Mouse (Mus musculus): ENCODE measurements around the gene Atg16l2. TPM values are rescaled to one million over a fixed set of nuclear protein-coding genes. Genes with fewer than 3 reads are reported as not detected.

The Atg16l2 gene
- total RNA-seq, 2 experiments from 2014 or later: 20.6 to 21.7 TPM

DNA sequence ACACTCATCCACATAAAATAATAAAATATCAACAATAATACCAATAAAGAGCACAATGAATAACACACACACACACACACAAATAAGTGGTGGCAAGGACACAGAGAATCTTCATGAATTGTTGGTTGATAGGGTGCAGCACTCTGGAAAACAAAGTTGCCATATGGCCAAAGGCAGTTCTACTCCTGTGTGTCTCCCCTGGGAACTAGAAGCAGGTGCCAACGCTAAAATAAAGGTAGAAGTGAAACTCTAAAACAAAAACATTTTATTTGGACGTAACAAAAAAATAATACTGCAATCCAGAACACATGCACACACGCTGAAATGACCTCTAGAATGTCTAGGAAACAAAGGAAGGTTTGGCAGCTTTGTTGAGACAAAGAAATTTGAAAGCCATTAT is 69.3 kb downstream of the Atg16l2 start:
- DNase-seq (ENCODE audit: low spot score in 2 of 2): no peak

DNA sequence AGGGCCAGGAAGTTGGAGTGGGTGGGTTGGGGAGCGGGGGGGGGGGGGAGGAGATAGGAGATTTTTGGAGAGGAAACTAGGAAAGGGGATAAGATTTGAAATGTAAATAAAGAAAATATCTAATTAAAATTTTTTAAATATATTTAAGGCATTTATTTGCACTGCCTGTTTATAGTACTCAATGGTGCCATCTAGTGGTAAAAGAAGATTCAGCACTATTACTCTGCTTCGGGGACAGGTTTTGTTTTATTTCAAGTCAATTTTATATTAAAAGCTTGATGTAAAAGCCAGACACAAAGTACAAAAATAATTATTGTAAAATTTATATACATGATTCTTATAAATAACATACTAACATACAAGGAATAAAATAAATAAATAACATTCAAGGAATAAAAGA is 70.6 kb downstream of the Atg16l2 start:
- DNase-seq (ENCODE audit: low spot score in 2 of 2): no peak

DNA sequence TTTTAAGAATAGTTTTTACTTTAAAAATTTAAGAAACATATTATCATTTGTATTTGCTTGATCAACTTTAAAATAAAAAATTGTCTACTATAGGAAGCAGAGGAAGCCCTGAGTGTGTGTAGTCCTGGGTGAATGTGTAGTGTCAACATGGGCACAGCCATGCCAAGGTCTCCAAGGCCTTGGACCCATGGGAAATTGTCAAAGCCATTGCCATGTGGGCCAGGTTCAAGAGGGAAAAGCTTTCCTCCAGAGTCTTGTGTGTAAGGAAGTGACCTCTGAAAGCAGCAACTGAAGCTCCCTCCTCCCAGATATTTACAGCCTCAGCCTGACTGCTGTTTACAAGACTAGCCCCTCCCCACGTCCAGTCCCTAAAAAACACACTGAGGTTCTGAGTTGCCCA is 72.7 kb downstream of the Atg16l2 start:
- DNase-seq (ENCODE audit: low spot score in 2 of 2): no peak

DNA sequence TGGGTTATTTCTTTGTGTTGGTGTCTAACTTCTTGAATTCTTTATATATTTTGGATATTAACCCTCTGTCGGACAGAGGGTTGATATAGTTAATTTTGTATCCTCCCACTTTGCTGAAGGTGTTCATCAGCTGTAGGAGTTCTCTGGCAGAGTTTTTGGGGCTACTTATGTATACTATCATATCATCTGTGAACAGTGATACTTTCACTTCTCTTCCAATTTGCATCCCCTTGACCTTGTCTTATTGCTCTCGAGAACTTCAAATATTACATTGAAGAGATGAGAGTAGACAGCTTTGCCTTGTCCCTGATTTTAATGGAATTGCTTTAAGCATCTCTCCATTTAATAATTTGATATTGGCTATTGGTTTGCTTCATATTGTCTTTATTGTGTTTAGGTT is 78.5 kb downstream of the Atg16l2 start:
- DNase-seq (ENCODE audit: low spot score in 2 of 2): no peak

DNA sequence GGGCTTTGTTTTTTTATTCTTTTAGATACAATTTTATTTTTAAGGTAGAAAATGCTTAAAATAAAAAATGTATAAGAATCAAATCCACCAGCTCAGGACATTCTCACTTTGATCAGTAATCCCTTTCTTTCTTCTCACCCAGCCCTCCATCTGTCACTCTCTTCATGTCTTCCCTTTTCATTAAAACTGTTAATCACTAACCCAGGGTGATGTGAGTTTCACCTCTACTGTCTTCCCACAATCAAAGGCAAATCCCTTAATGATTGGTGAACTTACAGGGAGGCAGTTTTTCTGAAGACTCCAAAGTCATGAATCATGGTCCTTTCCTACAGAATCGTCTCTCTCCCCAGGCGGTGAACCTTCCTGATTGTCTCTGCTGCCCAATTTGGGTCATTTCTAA is 85.3 kb downstream of the Atg16l2 start:
- no peak for DNase-seq (ENCODE audit: low spot score in 2 of 2)

DNA sequence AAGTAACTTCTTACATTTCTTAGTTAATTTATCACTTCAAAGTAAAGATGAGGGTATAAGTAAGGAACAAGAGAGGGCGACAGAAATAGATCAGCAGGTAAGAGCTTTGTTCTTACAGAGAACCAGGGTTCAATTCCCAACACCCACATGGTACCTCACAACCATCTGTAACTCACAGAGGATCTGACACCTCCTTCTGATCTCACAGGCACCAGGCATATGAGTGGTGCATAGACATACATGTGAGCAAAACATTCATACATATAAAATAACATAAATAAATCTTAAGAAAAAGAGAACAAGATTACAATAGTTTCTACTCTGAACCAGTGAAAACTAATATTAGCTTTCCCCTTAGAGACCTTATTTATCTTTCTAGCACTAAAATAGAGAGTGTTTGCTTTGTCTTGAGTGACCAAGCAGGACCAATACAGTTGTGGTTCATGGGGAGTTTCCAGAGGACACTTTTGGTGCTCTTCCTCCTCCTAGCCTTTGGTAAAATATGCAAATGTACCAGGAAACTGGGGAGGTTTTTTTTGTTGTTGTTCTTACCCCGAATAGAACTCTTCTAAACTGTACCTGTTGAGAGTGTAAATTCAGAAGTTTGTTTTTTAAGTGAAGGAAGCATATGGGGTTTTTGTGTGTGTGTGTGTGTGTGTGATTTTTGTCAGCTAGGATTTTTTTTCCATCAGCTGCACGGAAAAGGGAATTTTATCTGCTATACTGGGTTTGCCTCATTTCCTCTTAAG is 88.4 kb downstream of the Atg16l2 start:
- no peak for DNase-seq (ENCODE audit: low spot score in 2 of 2)

Other genes starting within 250 kb of the Atg16l2 start
- gene Fchsd2, start 209.4 kb downstream of the Atg16l2 start, total RNA-seq (2021): 10 to 100 TPM; 37.8 to 39.9 TPM
- gene Stard10, start 14.8 kb upstream of the Atg16l2 start, total RNA-seq (2021): 10 to 100 TPM; 40.3 to 52.3 TPM
- gene Arap1, start 45.8 kb upstream of the Atg16l2 start, total RNA-seq (2021): 100 to 1,000 TPM in 1 of 2 experiments, 10 to 100 TPM in 1; 76.3 to 102 TPM
- gene Gm45837, start 108.6 kb upstream of the Atg16l2 start, total RNA-seq (2021): 10 to 100 TPM in 1 of 2 experiments, 1 to 10 TPM in 1; 7.2 to 21.2 TPM
- 100 to 1,000 TPM; 105 to 129 TPM for gene Pde2a, start 119.4 kb upstream of the Atg16l2 start, total RNA-seq (2021)